Mouse (Mus musculus) liver, embryonic 11.5 days (tissue): Measurements from ENCODE around the gene Armc9. TPM values are rescaled to one million over a fixed set of nuclear protein-coding genes. Genes with fewer than 3 reads are reported as not detected.
A peak's percentile ranks its signal among the peaks of the same experiment; 100 is the strongest.

ENCODE experiments used
- ATAC-seq: fragments of 200-750 bp; cut with Nextera tagmentation; replicated peaks from 2 replicates; pipeline ENCODE4 v1.8.0; 2017; ENCODE audit warnings: moderate number of reproducible peaks, mild to moderate bottlenecking, moderate TSS enrichment, moderate library complexity; ENCODE audit not compliant: low FRiP score
- DNase-seq: peaks from one replicate; pipeline ENCODE4 v3.0.0-alpha.2; 2017; ENCODE audit warnings: low spot score
- H3K27ac ChIP-seq: fragments of 300-500 bp; sonication (generic); 2 replicates; pipeline ENCODE4 v1.5.1; 2014; ENCODE audit warnings: mild to moderate bottlenecking, low read depth, low read length, control low read depth
- H3K27me3 ChIP-seq: fragments of 300-500 bp; sonication (generic); replicated peaks from 2 replicates; pipeline ENCODE4 v1.6.1; 2014; ENCODE audit warnings: low read length, mixed read lengths; ENCODE audit not compliant: control insufficient read depth, insufficient read depth
- H3K36me3 ChIP-seq: fragments of 300-500 bp; sonication (generic); 2 replicates; pipeline ENCODE4 v1.6.1; 2014; ENCODE audit warnings: mild to moderate bottlenecking, low read length, moderate library complexity, mixed read lengths; ENCODE audit not compliant: control insufficient read depth, insufficient read depth
- H3K4me1 ChIP-seq: fragments of 300-500 bp; sonication (generic); replicated peaks from 2 replicates; pipeline ENCODE4 v1.6.1; 2014; ENCODE audit warnings: low read length, mixed read lengths; ENCODE audit not compliant: control insufficient read depth, insufficient read depth
- H3K4me2 ChIP-seq: fragments of 300-500 bp; sonication (generic); 2 replicates; pipeline ENCODE4 v1.6.1; 2014; ENCODE audit warnings: mild to moderate bottlenecking, control low read depth, moderate library complexity
- H3K4me3 ChIP-seq: fragments of 300-500 bp; sonication (generic); 2 replicates; pipeline ENCODE4 v1.5.1; 2014; ENCODE audit warnings: low read depth, low read length, control low read depth
- H3K9ac ChIP-seq: fragments of 300-500 bp; sonication (generic); 2 replicates; pipeline ENCODE4 v1.6.1; 2014; ENCODE audit warnings: low read depth, low read length, control low read depth
- H3K9me3 ChIP-seq: fragments of 300-500 bp; sonication (generic); 2 replicates; pipeline ENCODE4 v1.6.1; 2016; ENCODE audit warnings: low read length, inconsistent platforms, mixed read lengths; ENCODE audit not compliant: control insufficient read depth
- WGBS: fragments of 180-500 bp; shearing (Covaris S2); extraction: QIAGEN DNeasy Blood & Tissue Kit; methylation state at CpG from one replicate; pipeline ENCODE4 v1.1.7; 2014; 5-methylcytosine and 5-hydroxymethylcytosine counted together
- polyA plus RNA-seq: library from polyadenylated mRNA; unstranded; fragments of >200 nt; fragmentation: Nextera tagmentation; extraction: Ambion mirVana; gene quantifications from 2 replicates; pipeline ENCODE4 v1.2.1, GENCODE M21; 2014

Gene Armc9
- polyA plus RNA-seq, 1 experiment from 2014 or later = 28.7 TPM

DNA sequence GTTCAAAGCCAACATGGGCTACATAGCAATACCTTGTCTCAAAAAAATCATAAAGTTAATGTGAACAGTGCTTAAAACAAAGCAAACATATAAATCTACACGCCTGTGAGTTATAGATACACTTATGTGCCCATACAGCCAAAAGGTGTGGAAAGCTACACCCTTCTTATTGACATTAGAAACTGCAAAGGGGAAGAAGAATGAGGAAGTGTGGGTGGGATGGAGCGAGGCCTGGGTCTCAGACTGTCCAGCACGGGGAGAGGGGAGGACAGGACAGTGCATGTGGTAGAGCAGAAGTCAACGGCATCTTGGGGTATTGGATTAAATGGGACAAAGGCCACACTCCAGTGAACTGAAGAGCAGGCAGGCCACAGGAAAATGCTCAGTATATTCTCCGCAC lies 61.8 kb downstream of the Armc9 start:
- DNase-seq (no peak), ATAC-seq (no peak)
- Histone ChIP-seq H3K27me3 (no peaks in the 10 kb centered on the region), H3K4me2 (no peak overlapping the region), H3K9me3 (no peaks in the 10 kb centered on the region), H3K9ac (no peak overlapping the region), H3K27ac (no peak overlapping the region), H3K4me3 (no peak overlapping the region), H3K4me1 (peaks cover 13% of the 10 kb centered on the region), H3K36me3 (no peaks in the 10 kb centered on the region)
- WGBS = 63% methylated on average over 5 of the region's 5 CpGs

DNA sequence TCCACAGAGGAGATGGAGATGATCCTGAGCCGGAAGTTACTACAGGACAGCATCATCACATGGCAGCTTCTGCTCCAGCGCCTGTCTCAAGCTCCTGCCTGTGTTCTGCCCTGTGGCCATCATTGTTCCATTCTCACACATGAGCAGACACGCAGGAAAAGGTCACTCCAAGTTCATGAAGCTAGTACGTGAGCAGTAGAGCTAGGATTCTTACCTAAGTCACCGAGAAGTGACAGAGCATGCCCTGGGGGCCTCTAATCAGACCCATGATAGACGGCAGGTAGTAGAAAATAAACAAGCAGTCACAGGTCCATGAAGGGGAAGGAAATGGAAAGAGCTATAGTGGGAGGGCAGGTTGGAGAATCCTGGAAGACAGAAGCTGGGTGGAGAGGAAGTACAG lies 63.4 kb downstream of the Armc9 start:
- H3K9me3 ChIP-seq = no peaks in the 10 kb centered on the region
- H3K9ac ChIP-seq = no peak overlapping the region
- ATAC-seq (no peak), DNase-seq (no peak)
- peaks cover 5% of the 10 kb centered on the region; the same call in 1 of the 2 replicates for H3K4me1 ChIP-seq
- 58% methylated on average over 6 of the region's 6 CpGs for WGBS
- no peaks in the 10 kb centered on the region for H3K27me3 ChIP-seq
- H3K27ac ChIP-seq = no peak overlapping the region
- H3K36me3 ChIP-seq = no peaks in the 10 kb centered on the region
- H3K4me3 ChIP-seq = no peak overlapping the region
- no peak overlapping the region for H3K4me2 ChIP-seq

DNA sequence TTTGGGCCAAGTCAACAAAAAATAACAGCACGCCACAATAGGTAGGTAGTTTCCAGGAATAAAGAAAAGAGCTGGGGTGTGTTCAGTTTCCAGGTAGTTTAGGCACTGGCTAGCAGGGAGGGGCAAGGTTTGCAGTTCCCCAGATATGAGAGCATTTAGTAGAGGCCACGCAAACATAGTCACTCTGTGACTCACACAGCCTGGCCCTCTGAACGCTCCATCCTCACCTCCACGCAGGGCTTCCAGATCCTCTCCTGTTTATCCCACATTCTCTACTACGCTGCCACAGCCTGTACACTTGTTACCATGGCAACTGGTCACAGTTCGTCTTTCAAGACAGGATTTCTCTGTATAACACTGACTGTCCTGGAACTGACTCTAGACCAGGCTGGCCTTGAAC lies 70.6 kb downstream of the Armc9 start:
- H3K9ac ChIP-seq = no peak overlapping the region
- no peak for DNase-seq
- H3K27ac ChIP-seq = no peak overlapping the region
- H3K4me3 ChIP-seq = no peak overlapping the region
- no peaks in the 10 kb centered on the region for H3K27me3 ChIP-seq
- no peak overlapping the region for H3K4me2 ChIP-seq
- no peak; the same call in 1 of the 2 replicates for ATAC-seq
- no peaks in the 10 kb centered on the region for H3K36me3 ChIP-seq
- H3K9me3 ChIP-seq = no peaks in the 10 kb centered on the region
- H3K4me1 ChIP-seq = peaks cover 28% of the 10 kb centered on the region
- WGBS = 69% methylated on average over 6 of the region's 6 CpGs

DNA sequence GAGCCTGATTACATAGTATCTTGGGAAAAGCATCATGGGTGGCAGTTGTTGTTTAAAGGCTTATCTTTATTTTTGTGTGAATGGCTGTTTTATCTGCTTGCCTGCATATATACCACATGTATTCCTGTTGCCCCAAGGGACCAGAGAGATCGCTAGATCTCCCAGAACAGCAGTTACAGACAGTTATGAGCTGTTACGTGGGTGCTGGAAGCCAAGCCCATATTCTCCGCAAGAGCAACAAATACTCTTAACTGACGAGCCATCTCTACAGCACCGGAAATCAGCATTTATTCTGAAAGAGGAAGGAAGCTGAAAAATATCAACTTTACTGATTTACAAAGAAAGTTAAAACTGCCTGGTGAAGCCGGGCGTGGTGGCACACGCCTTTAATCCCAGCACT lies 74.1 kb downstream of the Armc9 start:
- H3K4me1 ChIP-seq = peaks cover 28% of the 10 kb centered on the region
- H3K9ac ChIP-seq = no peak overlapping the region
- H3K9me3 ChIP-seq = no peaks in the 10 kb centered on the region
- no peak overlapping the region for H3K4me3 ChIP-seq
- H3K27me3 ChIP-seq = no peaks in the 10 kb centered on the region
- WGBS = 45% methylated on average over 8 of the region's 8 CpGs
- peak overlapping the region; percentile 84 for H3K27ac ChIP-seq
- DNase-seq (no peak), ATAC-seq (peak; percentile 89)
- no peak overlapping the region for H3K4me2 ChIP-seq
- H3K36me3 ChIP-seq = no peaks in the 10 kb centered on the region

DNA sequence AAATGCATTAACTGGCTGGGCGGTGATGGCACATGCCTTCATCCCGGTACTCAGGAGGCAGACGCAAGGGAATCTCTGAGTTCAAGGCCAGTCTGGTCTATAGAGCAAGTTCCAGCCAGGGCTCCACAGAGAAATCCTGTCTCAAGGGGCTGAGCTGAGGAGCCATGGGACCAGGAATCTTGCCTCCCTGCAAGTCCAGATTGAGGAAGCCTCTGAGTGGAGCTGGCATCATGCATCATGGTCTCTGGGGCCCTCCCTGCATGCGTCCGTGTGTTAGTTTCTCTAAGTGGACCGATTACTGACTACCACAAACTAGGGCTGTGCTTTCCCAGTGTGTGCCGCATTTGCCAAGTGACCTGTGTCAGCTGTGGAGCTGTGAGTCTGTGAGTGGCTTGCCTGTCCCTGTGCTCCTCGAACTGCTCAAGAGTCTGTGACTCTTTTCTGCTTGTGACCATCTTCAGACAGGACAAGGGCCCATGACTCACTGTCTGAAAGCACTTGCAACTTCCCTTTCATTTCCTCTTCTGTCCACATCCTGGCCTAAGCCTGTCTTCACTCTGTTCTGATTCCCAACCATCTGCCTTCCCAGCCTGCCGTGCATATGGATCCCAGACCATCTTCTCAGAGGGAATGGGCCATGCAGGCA lies 74.7 kb downstream of the Armc9 start:
- no peaks in the 10 kb centered on the region for H3K9me3 ChIP-seq
- peaks cover 31% of the 10 kb centered on the region for H3K4me1 ChIP-seq
- WGBS = 76% methylated on average over 9 of the region's 9 CpGs
- no peak overlapping the region for H3K4me2 ChIP-seq
- H3K27me3 ChIP-seq = no peaks in the 10 kb centered on the region
- H3K36me3 ChIP-seq = no peaks in the 10 kb centered on the region
- H3K9ac ChIP-seq = no peak overlapping the region
- H3K4me3 ChIP-seq = no peak overlapping the region
- ATAC-seq (no peak), DNase-seq (no peak)
- H3K27ac ChIP-seq = peak overlapping the region; percentile 84

DNA sequence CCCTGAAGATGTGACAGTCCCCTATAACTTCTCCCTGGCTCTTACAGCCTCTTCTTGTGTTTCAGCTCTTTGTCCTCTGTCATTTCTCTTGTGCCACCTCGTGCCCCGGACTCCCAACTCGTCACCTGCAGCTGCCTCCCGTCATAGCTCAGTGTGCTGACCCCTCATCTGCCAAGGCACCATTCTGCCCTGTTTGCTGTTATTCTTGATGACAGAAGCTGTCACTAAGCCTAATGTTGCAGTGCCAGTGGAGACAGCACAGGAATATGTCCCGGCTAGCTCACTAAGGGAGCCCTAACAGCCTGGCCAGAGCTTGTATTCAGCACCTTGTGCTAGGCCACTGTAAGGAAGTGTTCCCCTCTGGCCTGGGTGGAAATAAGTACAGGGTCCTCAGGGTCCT lies 78.1 kb downstream of the Armc9 start:
- Histone ChIP-seq H3K36me3 (no peaks in the 10 kb centered on the region), H3K4me2 (no peak overlapping the region), H3K9me3 (no peaks in the 10 kb centered on the region), H3K27ac (no peak overlapping the region), H3K4me1 (peaks cover 15% of the 10 kb centered on the region), H3K9ac (no peak overlapping the region), H3K27me3 (no peaks in the 10 kb centered on the region), H3K4me3 (no peak overlapping the region)
- 87% methylated on average over 5 of the region's 5 CpGs for WGBS
- DNase-seq = no peak
- no peak for ATAC-seq

DNA sequence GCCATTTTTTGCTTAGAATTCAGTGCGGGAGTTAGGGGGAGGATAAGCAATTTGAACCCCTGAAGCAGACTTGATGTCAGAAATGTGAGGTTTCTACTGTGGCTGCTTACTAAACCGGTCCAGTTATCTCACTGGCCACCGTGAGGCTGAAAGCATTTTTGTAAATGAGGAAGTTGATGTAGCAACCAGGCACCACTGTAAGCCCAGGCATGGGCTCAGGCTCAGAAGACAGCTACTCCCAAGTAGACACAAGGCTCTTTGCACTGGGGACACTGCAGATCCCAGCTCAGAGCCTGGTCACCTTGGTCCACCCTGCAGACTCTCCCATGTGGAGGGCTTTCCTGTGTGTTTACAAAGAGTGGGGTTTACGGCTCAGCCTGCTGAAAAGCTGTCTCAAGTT lies 79.2 kb downstream of the Armc9 start:
- no peaks in the 10 kb centered on the region for H3K27me3 ChIP-seq
- WGBS = 34% methylated on average over 4 of the region's 4 CpGs
- no peak overlapping the region for H3K4me3 ChIP-seq
- H3K9me3 ChIP-seq = no peaks in the 10 kb centered on the region
- H3K27ac ChIP-seq = no peak overlapping the region
- H3K4me1 ChIP-seq = peaks cover 8% of the 10 kb centered on the region; the same call in 1 of the 2 replicates
- H3K9ac ChIP-seq = no peak overlapping the region
- no peak for ATAC-seq
- H3K4me2 ChIP-seq = no peak overlapping the region
- DNase-seq = no peak
- no peaks in the 10 kb centered on the region for H3K36me3 ChIP-seq

DNA sequence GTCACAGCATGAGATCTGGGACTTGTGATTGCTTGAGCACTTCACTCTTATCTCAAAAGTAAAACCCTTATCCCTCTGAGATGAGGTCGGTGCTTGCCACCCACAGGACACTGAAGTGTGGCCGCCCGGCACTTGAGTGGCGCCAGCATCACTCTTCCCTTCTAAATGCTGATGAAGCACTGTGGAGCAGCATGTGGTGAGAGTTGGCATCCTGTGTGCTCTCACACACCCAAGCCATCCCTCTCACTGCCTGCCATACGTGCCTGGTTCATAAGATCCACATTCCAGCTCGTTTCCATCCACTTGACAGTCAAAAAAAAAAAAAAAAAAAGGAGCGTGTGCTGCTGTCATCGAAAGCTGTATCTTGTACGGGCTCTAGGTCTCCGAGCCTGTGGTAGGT lies 80.5 kb downstream of the Armc9 start:
- DNase-seq (no peak), ATAC-seq (no peak)
- WGBS = 77% methylated on average over 10 of the region's 10 CpGs
- Histone ChIP-seq H3K36me3 (no peaks in the 10 kb centered on the region), H3K4me3 (no peak overlapping the region), H3K4me2 (no peak overlapping the region), H3K27me3 (no peaks in the 10 kb centered on the region), H3K27ac (no peak overlapping the region), H3K9ac (no peak overlapping the region), H3K9me3 (no peaks in the 10 kb centered on the region), H3K4me1 (0 out of 2 replicates have a peak, but pooled peaks cover 3% of the 10 kb centered on the region)

DNA sequence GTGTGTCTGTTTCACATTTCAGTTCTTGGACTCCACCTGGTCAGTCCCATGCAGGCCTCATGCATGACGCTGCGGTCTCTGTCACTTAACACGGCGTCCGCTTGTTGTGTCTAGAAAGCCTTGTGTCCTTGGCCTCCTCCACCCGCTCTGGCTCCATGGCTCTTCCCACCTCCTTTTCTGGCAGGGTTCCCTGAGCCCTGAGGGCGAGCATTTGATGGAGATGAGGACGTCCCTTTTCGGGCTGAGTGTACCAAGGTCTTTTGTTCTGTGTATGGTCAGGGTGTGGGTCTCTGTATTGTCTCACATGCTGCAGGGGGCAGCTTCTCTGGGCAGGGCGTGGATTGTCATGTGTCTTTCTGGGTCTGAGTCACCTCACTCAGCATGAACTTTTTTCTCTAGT lies 81.9 kb downstream of the Armc9 start:
- DNase-seq = no peak
- no peak overlapping the region for H3K27ac ChIP-seq
- no peaks in the 10 kb centered on the region for H3K27me3 ChIP-seq
- H3K4me2 ChIP-seq = no peak overlapping the region
- H3K9me3 ChIP-seq = no peaks in the 10 kb centered on the region
- 89% methylated on average over 10 of the region's 10 CpGs for WGBS
- peaks cover 13% of the 10 kb centered on the region for H3K4me1 ChIP-seq
- H3K36me3 ChIP-seq = no peaks in the 10 kb centered on the region
- no peak for ATAC-seq
- no peak overlapping the region for H3K4me3 ChIP-seq
- no peak overlapping the region for H3K9ac ChIP-seq
